Mouse (Mus musculus) ES-Bruce4 (cell line): Measurements from ENCODE around the gene Rpl24. TPM values are rescaled to one million over a fixed set of nuclear protein-coding genes. Genes with fewer than 3 reads are reported as not detected.

Experiments used
- H3K27ac ChIP-seq: 2 replicates; pipeline ENCODE4 v1.5.1; 2012; ENCODE audit warnings: low read length, inconsistent platforms; ENCODE audit not compliant: insufficient read depth
- H3K27me3 ChIP-seq: 2 replicates; pipeline ENCODE4 v1.6.1; 2012; ENCODE audit warnings: mild to moderate bottlenecking, low read length, inconsistent platforms; ENCODE audit not compliant: control insufficient read depth, poor library complexity, insufficient read depth, severe bottlenecking
- H3K36me3 ChIP-seq: 2 replicates; pipeline ENCODE4 v1.6.1; 2012; ENCODE audit warnings: inconsistent platforms, mild to moderate bottlenecking, low read length, moderate library complexity; ENCODE audit not compliant: control insufficient read depth, poor library complexity, insufficient read depth, severe bottlenecking
- H3K4me1 ChIP-seq: one replicate; pipeline ENCODE4 v1.8.1; 2011; ENCODE audit warnings: low read length; ENCODE audit not compliant: control insufficient read depth, insufficient read depth
- H3K4me3 ChIP-seq: 2 replicates; pipeline ENCODE4 v1.5.1; 2011; ENCODE audit warnings: low read depth, mild to moderate bottlenecking, low read length
- H3K9ac ChIP-seq: 2 replicates; pipeline ENCODE4 v1.6.1; 2012; ENCODE audit warnings: low read depth, mild to moderate bottlenecking, inconsistent platforms; ENCODE audit not compliant: poor library complexity, severe bottlenecking
- H3K9me3 ChIP-seq: replicated peaks from 2 replicates; pipeline ENCODE4 v1.6.1; 2012; ENCODE audit warnings: mild to moderate bottlenecking, low read length, inconsistent platforms; ENCODE audit not compliant: control insufficient read depth, poor library complexity, insufficient read depth, severe bottlenecking
- CTCF ChIP-seq: IDR thresholded peaks from one replicate; pipeline ENCODE4 v1.8.1; 2011; ENCODE audit warnings: low read depth, low read length
- EP300 ChIP-seq: IDR thresholded peaks from 2 replicates; pipeline ENCODE4 v1.6.1; 2011; ENCODE audit warnings: low read depth, low read length; ENCODE audit not compliant: insufficient read depth
- POLR2A ChIP-seq: IDR thresholded peaks from one replicate; pipeline ENCODE4 v1.8.1; 2011; ENCODE audit warnings: low read length; ENCODE audit not compliant: insufficient read depth
- polyA plus RNA-seq: library from polyadenylated mRNA; stranded (reverse); fragments of >200 nt; gene quantifications from 2 replicates; pipeline ENCODE4 v1.2.4, GENCODE M21; 2011; ENCODE audit warnings: low read depth; ENCODE audit not compliant: missing spikeins, insufficient read depth, insufficient read length

Rpl24 gene
- polyA plus RNA-seq, 1 experiment, result 1,799 TPM

GRCm38 (mm10) chr16:55967221-55967620 is 1.1 kb downstream of the Rpl24 start:
- Histone ChIP-seq H3K27ac (0 out of 2 replicates have a peak overlapping the region, but pooled peaks have one; percentile 28), H3K9me3 (no peaks in the 10 kb centered on the region), H3K4me3 (peak overlapping the region; percentile 85), H3K27me3 (no peaks in the 10 kb centered on the region), H3K9ac (peak overlapping the region; percentile 97), H3K4me1 (no peaks in the 10 kb centered on the region), H3K36me3 (peaks cover 51% of the 10 kb centered on the region)
- no peak for TF ChIP-seq EP300
- no peak for TF ChIP-seq POLR2A
- no peak for TF ChIP-seq CTCF

GRCm38 (mm10) chr16:55969147-55969546 is 3.1 kb downstream of the Rpl24 start:
- H3K4me3 ChIP-seq, result no peak overlapping the region

GRCm38 (mm10) chr16:55970416-55970815 is 4.3 kb downstream of the Rpl24 start:
- Histone ChIP-seq H3K36me3 (peaks cover 55% of the 10 kb centered on the region), H3K9ac (peak overlapping the region; percentile 39; the same call in 1 of the 2 replicates), H3K9me3 (no peaks in the 10 kb centered on the region), H3K4me3 (no peak overlapping the region), H3K27me3 (no peaks in the 10 kb centered on the region), H3K27ac (peak overlapping the region; percentile 31; the same call in 1 of the 2 replicates), H3K4me1 (no peaks in the 10 kb centered on the region)
- TF ChIP-seq POLR2A (no peak), EP300 (no peak), CTCF (no peak)

More at GRCm38 (mm10) chr16:55969147-55969546, 3.1 kb downstream of the Rpl24 start:
- peaks cover 55% of the 10 kb centered on the region for H3K36me3 ChIP-seq
- TF ChIP-seq EP300, result no peak
- peak; percentile 37 for TF ChIP-seq CTCF
- no peak overlapping the region for H3K9ac ChIP-seq
- H3K4me1 ChIP-seq, result no peaks in the 10 kb centered on the region
- no peaks in the 10 kb centered on the region for H3K27me3 ChIP-seq
- H3K27ac ChIP-seq, result no peak overlapping the region
- H3K9me3 ChIP-seq, result no peaks in the 10 kb centered on the region

- Histone ChIP-seq H3K36me3 (peaks cover 54% of the 10 kb centered on the region), H3K27me3 (no peaks in the 10 kb centered on the region), H3K4me3 (no peak overlapping the region), H3K27ac (peak overlapping the region; percentile 84), H3K9me3 (no peaks in the 10 kb centered on the region), H3K4me1 (no peaks in the 10 kb centered on the region), H3K9ac (peak overlapping the region; percentile 37; the same call in 1 of the 2 replicates)
- TF ChIP-seq POLR2A, result no peak
- TF ChIP-seq CTCF, result no peak
- TF ChIP-seq EP300, result no peak
Measured at GRCm38 (mm10) chr16:55971735-55972615, 5.9 kb downstream of the Rpl24 start.

- Histone ChIP-seq H3K9me3 (no peaks in the 10 kb centered on the region), H3K27ac (peak overlapping the region; percentile 77), H3K4me3 (peak overlapping the region; percentile 19; the same call in 1 of the 2 replicates), H3K36me3 (peaks cover 47% of the 10 kb centered on the region), H3K4me1 (no peaks in the 10 kb centered on the region), H3K9ac (peak overlapping the region; percentile 59), H3K27me3 (no peaks in the 10 kb centered on the region)
- TF ChIP-seq CTCF (no peak), POLR2A (no peak), EP300 (no peak)
Measured at GRCm38 (mm10) chr16:55972626-55973201, 6.6 kb downstream of the Rpl24 start.
